In genomic region chr7:45713881-45714520, GRCm38 (mm10) we compare ENCODE assay signal across 8 mouse cellular contexts. TPM values are rescaled to one million over a fixed set of nuclear protein-coding genes. Genes with fewer than 3 reads are reported as not detected.
DNase-seq lines count a peak whose midpoint lies in the region; ATAC-seq and TF ChIP-seq lines count a peak whose summit lies in the region.

No protein-coding gene starts in this region.

- no peaks in the 10 kb centered on the region for H3K9me3 ChIP-seq in forebrain, embryonic 10.5 days
- no peaks in the 10 kb centered on the region for H3K9me3 ChIP-seq in kidney, embryonic 14.5 days (ENCODE audit: control insufficient read depth, low read length)

- no peak for DNase-seq in left cerebral cortex, adult 2 months (ENCODE audit: extremely low spot score in 1 of 2, low spot score in 2 of 2)
- no peak for DNase-seq in left cerebral cortex, postnatal 4 days
- no peak for DNase-seq in forebrain, embryonic 10.5 days (ENCODE audit: extremely low spot score, low spot score)
- peak; percentile 18 for DNase-seq in naive thymus-derived CD4-positive, alpha-beta T cell, adult 2 months (ENCODE audit: low read depth)
- no peak for DNase-seq in spleen, adult 18-20 months
- DNase-seq in left cerebral cortex, postnatal 14 days (ENCODE audit: low spot score in 2 of 2), result no peak

- H3K4me3 ChIP-seq in left cerebral cortex, adult 2 months, result peak overlapping the region; percentile 91
- peak overlapping the region; percentile 96 for H3K4me3 ChIP-seq in forebrain, embryonic 10.5 days
- H3K4me3 ChIP-seq in kidney, embryonic 14.5 days (ENCODE audit: low read length), result peak overlapping the region; percentile 75

- peaks cover 49% of the 10 kb centered on the region for H3K36me3 ChIP-seq in forebrain, embryonic 10.5 days (replicated peaks)
- H3K36me3 ChIP-seq in kidney, embryonic 14.5 days (ENCODE audit: control insufficient read depth, insufficient read depth, low read length), result peaks cover 37% of the 10 kb centered on the region

- peak overlapping the region; percentile 73 for H3K9ac ChIP-seq in kidney, embryonic 14.5 days (ENCODE audit: low read depth, low read length)

- 89% methylated on average over 6 of the region's 6 CpGs for WGBS in forebrain, embryonic 10.5 days
- 79% methylated on average over 6 of the region's 6 CpGs for WGBS in kidney, embryonic 14.5 days

- TF ChIP-seq CTCF in left cerebral cortex, adult 2 months (IDR thresholded peaks at IDR 0.05), result no peak

- ATAC-seq in kidney, embryonic 14.5 days (ENCODE audit: low FRiP score, low TSS enrichment), result no peak
- no peak for ATAC-seq in granulocyte monocyte progenitor cell, adult 5-6 weeks (replicated peaks; ENCODE audit: poor library complexity, severe bottlenecking)

- H3K4me1 ChIP-seq in forebrain, embryonic 10.5 days, result peaks cover 60% of the 10 kb centered on the region
- H3K4me1 ChIP-seq in kidney, embryonic 14.5 days (ENCODE audit: control insufficient read depth, insufficient read depth, low read length), result peaks cover 29% of the 10 kb centered on the region

- H3K27me3 ChIP-seq in forebrain, embryonic 10.5 days (ENCODE audit: poor library complexity, severe bottlenecking), result no peaks in the 10 kb centered on the region
- no peaks in the 10 kb centered on the region for H3K27me3 ChIP-seq in kidney, embryonic 14.5 days (ENCODE audit: control insufficient read depth, insufficient read depth, low read length)

- H3K4me2 ChIP-seq in kidney, embryonic 14.5 days (replicated peaks; ENCODE audit: low read depth, low read length), result peak overlapping the region; percentile 93

- H3K27ac ChIP-seq in left cerebral cortex, adult 2 months, result no peak overlapping the region; the same call in 1 of the 2 replicates
- H3K27ac ChIP-seq in forebrain, embryonic 10.5 days, result peak overlapping the region; percentile 90
- peak overlapping the region; percentile 26; the same call in 1 of the 2 replicates for H3K27ac ChIP-seq in kidney, embryonic 14.5 days (ENCODE audit: low read depth, low read length)

- intact Hi-C loops in left cerebral cortex, adult 2 months (cut with DNase I), result no loop called here
- intact Hi-C loops in left cerebral cortex, postnatal 4 days (cut with DNase I), result no loop called here
- intact Hi-C loops in left cerebral cortex, postnatal 14 days (cut with DNase I), result no loop called here

RNA-seq across cellular contexts. Expression of gene Rpl18, which starts 1.3 kb away (rescaled TPM):
- total RNA-seq in left cerebral cortex, adult 2 months (2021), result 100 to 1,000 TPM; 318 to 325 TPM
- total RNA-seq in left cerebral cortex, postnatal 4 days (2021), result 100 to 1,000 TPM; 640 to 672 TPM
- 1,181 and 1,186 TPM in 2 replicates for polyA plus RNA-seq in forebrain, embryonic 10.5 days (2016; fragmentation: Nextera tagmentation; extraction: Ambion mirVana)
- polyA plus RNA-seq in kidney, embryonic 14.5 days (2014; fragmentation: Nextera tagmentation; extraction: Ambion mirVana), result 1,328 and 1,679 TPM in 2 replicates
- total RNA-seq in granulocyte monocyte progenitor cell, adult 5-6 weeks (2014; fragmentation: Nextera tagmentation), result 2,165 and 2,847 TPM in 2 replicates
- total RNA-seq in granulocyte monocyte progenitor cell, adult 5-6 weeks (2017), result 1,831 and 2,021 TPM in 2 replicates
- total RNA-seq in left cerebral cortex, postnatal 14 days (2021), result 100 to 1,000 TPM; 369 to 389 TPM

RNA-seq across cellular contexts. Expression of gene Sphk2, which starts 3.8 kb away (rescaled TPM):
- total RNA-seq in left cerebral cortex, adult 2 months (2021), result 10 to 100 TPM; 30.8 to 34.4 TPM
- 10 to 100 TPM; 23.6 to 24.6 TPM for total RNA-seq in left cerebral cortex, postnatal 4 days (2021)
- 34.0 and 36.6 TPM in 2 replicates for polyA plus RNA-seq in forebrain, embryonic 10.5 days (2016; fragmentation: Nextera tagmentation; extraction: Ambion mirVana)
- 16.8 and 23.9 TPM in 2 replicates for polyA plus RNA-seq in kidney, embryonic 14.5 days (2014; fragmentation: Nextera tagmentation; extraction: Ambion mirVana)
- 14.9 and 26.4 TPM in 2 replicates for total RNA-seq in granulocyte monocyte progenitor cell, adult 5-6 weeks (2014; fragmentation: Nextera tagmentation)
- total RNA-seq in granulocyte monocyte progenitor cell, adult 5-6 weeks (2017), result 10.0 and 10.6 TPM in 2 replicates
- total RNA-seq in left cerebral cortex, postnatal 14 days (2021), result 10 to 100 TPM; 28.8 to 32.7 TPM

RNA-seq across cellular contexts. Expression of gene Fam83e, which starts 7.0 kb away (rescaled TPM):
- under 1 TPM; 0.37 to 0.41 TPM for total RNA-seq in left cerebral cortex, adult 2 months (2021)
- 1 to 10 TPM in 1 of 2 experiments, under 1 TPM in 1; 0.62 to 1.1 TPM for total RNA-seq in left cerebral cortex, postnatal 4 days (2021)
- 2.6 and 3.3 TPM in 2 replicates for polyA plus RNA-seq in forebrain, embryonic 10.5 days (2016; fragmentation: Nextera tagmentation; extraction: Ambion mirVana)
- 1.2 and 2.1 TPM in 2 replicates for polyA plus RNA-seq in kidney, embryonic 14.5 days (2014; fragmentation: Nextera tagmentation; extraction: Ambion mirVana)
- total RNA-seq in granulocyte monocyte progenitor cell, adult 5-6 weeks (2014; fragmentation: Nextera tagmentation), result 0.34 and 0.90 TPM in 2 replicates
- total RNA-seq in granulocyte monocyte progenitor cell, adult 5-6 weeks (2017), result 0.39 and 0.77 TPM in 2 replicates
- under 1 TPM; 0.24 to 0.34 TPM for total RNA-seq in left cerebral cortex, postnatal 14 days (2021)

RNA-seq across cellular contexts. Expression of gene Dbp, which starts 9.1 kb away (rescaled TPM):
- 100 to 1,000 TPM in 1 of 2 experiments, 10 to 100 TPM in 1; 60.3 to 104 TPM for total RNA-seq in left cerebral cortex, adult 2 months (2021)
- 10 to 100 TPM; 19.1 to 22.2 TPM for total RNA-seq in left cerebral cortex, postnatal 4 days (2021)
- 2.6 and 2.7 TPM in 2 replicates for polyA plus RNA-seq in forebrain, embryonic 10.5 days (2016; fragmentation: Nextera tagmentation; extraction: Ambion mirVana)
- 6.6 and 7.7 TPM in 2 replicates for polyA plus RNA-seq in kidney, embryonic 14.5 days (2014; fragmentation: Nextera tagmentation; extraction: Ambion mirVana)
- 1.7 and 3.1 TPM in 2 replicates for total RNA-seq in granulocyte monocyte progenitor cell, adult 5-6 weeks (2014; fragmentation: Nextera tagmentation)
- 4.0 and 6.3 TPM in 2 replicates for total RNA-seq in granulocyte monocyte progenitor cell, adult 5-6 weeks (2017)
- total RNA-seq in left cerebral cortex, postnatal 14 days (2021), result 10 to 100 TPM; 68.7 to 83.5 TPM

RNA-seq across cellular contexts. Expression of gene Spaca4, which starts 11.6 kb away (rescaled TPM):
- total RNA-seq in left cerebral cortex, adult 2 months (2021), result not detected
- total RNA-seq in left cerebral cortex, postnatal 4 days (2021), result not detected
- 0.50 TPM in 1 of 2 replicates, not detected in the other for polyA plus RNA-seq in forebrain, embryonic 10.5 days (2016; fragmentation: Nextera tagmentation; extraction: Ambion mirVana)
- 0.29 TPM in 1 of 2 replicates, not detected in the other for polyA plus RNA-seq in kidney, embryonic 14.5 days (2014; fragmentation: Nextera tagmentation; extraction: Ambion mirVana)
- total RNA-seq in granulocyte monocyte progenitor cell, adult 5-6 weeks (2014; fragmentation: Nextera tagmentation), result not detected in 2 replicates
- not detected in 2 replicates for total RNA-seq in granulocyte monocyte progenitor cell, adult 5-6 weeks (2017)
- total RNA-seq in left cerebral cortex, postnatal 14 days (2021), result not detected
